Comparison of ENCODE assay signal across 25 mouse cellular contexts in genomic region chr15:102498322-102498721, GRCm38 (mm10). TPM values are rescaled to one million over a fixed set of nuclear protein-coding genes. Genes with fewer than 3 reads are reported as not detected.
"Had no signal": no experiment of that assay in that cellular context is flagged by ENCODE, and none has a peak within 500 bp of the region (broad histone marks: within the 10 kb centered on the region; RNA-seq: fewer than 3 reads in every experiment).

No protein-coding gene starts in this region.

- H3K9me3 ChIP-seq: midbrain, embryonic 12.5 days; neural tube, embryonic 13.5 days; neural tube, embryonic 15.5 days; stomach, embryonic 15.5 days had no signal

- H3K27ac ChIP-seq: midbrain, embryonic 12.5 days; neural tube, embryonic 13.5 days; neural tube, embryonic 15.5 days; stomach, embryonic 15.5 days; stomach, postnatal 0 days had no signal

- H3K27me3 ChIP-seq: midbrain, embryonic 12.5 days; neural tube, embryonic 13.5 days; neural tube, embryonic 15.5 days; stomach, embryonic 15.5 days had no signal

- DNase-seq: lung, adult 18-20 months; lung, embryonic 14.5 days; lung, postnatal 10 days; lung, postnatal 4 days; midbrain, embryonic 14.5 days; retina, postnatal 1 day; right cerebral cortex, adult 18-20 months; right cerebral cortex, postnatal 14 days; thymus, adult 2 months; thymus, postnatal 25 days; thymus, postnatal 4 days had no signal

- H3K4me2 ChIP-seq: lung, embryonic 14.5 days; midbrain, embryonic 12.5 days; neural tube, embryonic 13.5 days; neural tube, embryonic 15.5 days; stomach, embryonic 15.5 days had no signal

- ATAC-seq: midbrain, embryonic 16.5 days had no signal

- H3K4me1 ChIP-seq: midbrain, embryonic 12.5 days; neural tube, embryonic 13.5 days; neural tube, embryonic 15.5 days; stomach, embryonic 15.5 days had no signal

- H3K9ac ChIP-seq: lung, embryonic 14.5 days; midbrain, embryonic 12.5 days; neural tube, embryonic 13.5 days; neural tube, embryonic 15.5 days; stomach, embryonic 15.5 days had no signal

- H3K4me3 ChIP-seq: midbrain, embryonic 12.5 days; myocyte; neural tube, embryonic 13.5 days; neural tube, embryonic 15.5 days; stomach, embryonic 15.5 days had no signal

RNA-seq across cellular contexts. Expression of gene Gm10337, which starts 5.2 kb away (rescaled TPM):
- total RNA-seq: megakaryocyte, adult 5-6 weeks; megakaryocyte-erythroid progenitor cell, adult 5-6 weeks had no signal
- polyA plus RNA-seq: liver, embryonic 16.5 days; lung, embryonic 14.5 days; lung, embryonic 16.5 days; midbrain, embryonic 14.5 days; midbrain, embryonic 16.5 days; myocyte; spleen, adult 2 months; stomach, postnatal 0 days; testis, adult 2 months; thymus, adult 2 months; urinary bladder, adult 2 months had no signal
